Mouse (Mus musculus): ENCODE data around the gene Derl3. TPM values are rescaled to one million over a fixed set of nuclear protein-coding genes. Genes with fewer than 3 reads are reported as not detected.
"Not testable (repeated sequence)": the region's sequence is repeated elsewhere in the genome, so short reads cannot be mapped to it uniquely, and the experiment has no call there.

The Derl3 gene
- 1 to 10 TPM in 1 of 2 experiments, under 1 TPM in 1; 0.85 to 2.7 TPM for polyA plus RNA-seq (2017; shearing (Covaris generic))

GRCm38 (mm10) chr10:75893089-75893750 is at the start of gene Derl3:
Derl3 (plus strand) TSS chr10:75893413.
- peak; percentile 98 for ATAC-seq

- not testable (repeated sequence) for ATAC-seq
Observed at GRCm38 (mm10) chr10:75843898-75844297, 49.3 kb upstream of the Derl3 start.

DNA sequence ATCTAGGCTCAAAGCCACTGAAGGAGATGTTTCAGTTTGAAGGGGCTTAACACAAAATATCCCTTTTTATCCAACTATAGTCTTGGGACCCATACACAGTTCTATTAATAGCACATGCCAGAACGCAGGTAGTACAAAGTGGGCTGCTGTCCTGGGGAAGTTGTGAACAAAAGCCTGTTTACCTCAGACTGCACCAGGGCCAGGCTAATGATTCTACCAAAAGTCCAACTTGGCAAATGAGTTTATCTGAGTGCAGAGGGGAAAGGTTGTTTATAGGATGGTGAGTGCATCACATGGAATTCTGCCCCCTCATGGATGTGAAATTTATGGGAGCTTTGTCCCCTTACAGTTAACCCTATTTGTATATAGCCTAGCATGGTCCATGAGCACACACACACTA is 48.4 kb upstream of the Derl3 start:
- no peak for ATAC-seq

DNA sequence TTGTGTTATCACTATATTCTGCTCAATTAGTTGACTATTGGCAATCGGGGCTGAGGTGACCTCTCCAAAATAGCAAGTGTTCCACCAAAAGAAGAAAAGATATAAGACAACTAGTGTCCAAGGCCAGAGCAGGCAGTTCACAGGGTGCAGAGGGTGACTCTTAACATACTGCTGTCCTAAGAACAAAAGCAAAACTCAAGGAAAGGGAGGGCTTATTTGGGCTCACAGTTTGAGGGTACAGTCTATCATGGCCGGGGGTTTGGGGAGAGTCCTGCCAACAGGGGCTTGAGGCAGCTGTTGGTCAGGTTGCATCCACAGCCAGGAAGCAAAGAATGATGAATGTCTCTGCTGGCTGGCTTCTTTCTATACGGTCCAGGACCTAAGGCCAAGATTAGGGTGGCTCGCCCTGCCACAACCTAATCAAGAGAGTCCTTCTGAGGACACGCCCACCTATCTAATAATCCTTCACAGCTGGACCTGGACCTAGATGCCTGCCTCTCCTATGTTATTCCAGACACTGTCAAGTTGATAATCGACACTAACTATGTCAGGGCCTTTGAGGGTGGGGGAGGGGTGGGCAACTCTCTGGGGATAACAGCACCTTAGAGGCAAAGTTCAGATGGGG is 47.8 kb upstream of the Derl3 start:
- no peak for ATAC-seq

DNA sequence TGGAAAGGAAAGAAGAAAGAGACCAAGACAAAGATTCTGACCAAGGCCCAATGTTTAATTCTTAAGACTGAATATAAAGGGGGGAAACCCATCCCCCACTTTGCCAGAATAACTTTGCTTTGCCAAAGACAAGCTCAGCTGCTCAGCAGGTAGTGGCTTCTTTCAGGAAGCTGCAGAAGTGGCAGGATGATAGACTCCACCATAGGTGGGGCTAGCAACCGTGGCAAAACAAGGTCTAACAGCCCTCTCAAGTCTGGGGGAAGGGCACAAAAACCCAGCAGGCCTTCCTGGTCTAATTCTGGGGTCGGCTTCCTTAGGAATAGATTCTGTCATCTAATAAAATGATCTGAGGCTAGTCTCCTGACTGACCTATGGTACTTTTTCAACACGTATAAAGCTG is 44.8 kb upstream of the Derl3 start:
- no peak for ATAC-seq

GRCm38 (mm10) chr10:75851076-75851475 is 42.1 kb upstream of the Derl3 start:
- no peak for ATAC-seq

DNA sequence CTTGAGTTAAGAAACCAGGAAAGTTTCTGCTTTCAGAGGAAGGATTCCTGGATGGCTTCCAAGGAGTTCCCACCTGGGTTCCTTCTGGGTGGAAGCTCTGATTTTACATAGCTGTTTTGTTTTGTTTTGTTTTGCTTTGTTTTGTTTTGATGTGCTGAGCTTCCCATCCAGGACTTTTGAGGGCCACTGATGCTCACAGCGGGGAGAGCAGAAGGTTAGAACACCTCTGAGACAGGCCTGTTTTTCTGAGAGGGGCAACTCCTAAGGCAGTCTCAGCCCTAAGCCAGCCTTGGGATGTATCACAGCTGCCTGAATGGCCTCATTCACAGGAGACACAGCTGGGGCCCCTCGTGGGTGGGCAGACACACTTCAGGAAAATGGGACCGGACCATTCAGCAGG is 41.5 kb upstream of the Derl3 start:
- ATAC-seq, result no peak

GRCm38 (mm10) chr10:75852539-75853125 is 40.6 kb upstream of the Derl3 start:
- no peak for ATAC-seq

GRCm38 (mm10) chr10:75853452-75853851 is 39.8 kb upstream of the Derl3 start:
- ATAC-seq, result peak; percentile 80

DNA sequence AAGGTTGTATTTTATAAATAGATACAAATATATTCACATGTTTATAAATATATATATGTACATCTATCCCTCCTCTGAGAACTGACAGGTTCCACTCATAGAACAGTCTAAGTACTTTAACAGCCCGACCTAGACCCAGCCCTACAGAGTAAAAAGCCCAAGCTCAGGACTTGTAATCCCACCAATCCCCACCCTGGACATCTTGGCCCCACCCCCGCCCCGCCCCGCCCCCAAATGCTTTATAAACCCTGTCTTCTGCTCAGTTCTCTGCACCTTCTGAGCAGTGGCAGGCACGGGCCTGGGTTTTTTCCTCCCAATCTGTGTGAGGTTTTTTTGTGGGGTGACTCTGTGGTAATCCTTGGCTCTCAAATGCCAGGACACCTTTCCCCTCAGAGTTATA is 39.1 kb upstream of the Derl3 start:
- ATAC-seq, result no peak

- ATAC-seq, result no peak
Observed at GRCm38 (mm10) chr10:75854791-75855190, 38.4 kb upstream of the Derl3 start.

GRCm38 (mm10) chr10:75855416-75855981 is 37.7 kb upstream of the Derl3 start:
- ATAC-seq, result no peak

DNA sequence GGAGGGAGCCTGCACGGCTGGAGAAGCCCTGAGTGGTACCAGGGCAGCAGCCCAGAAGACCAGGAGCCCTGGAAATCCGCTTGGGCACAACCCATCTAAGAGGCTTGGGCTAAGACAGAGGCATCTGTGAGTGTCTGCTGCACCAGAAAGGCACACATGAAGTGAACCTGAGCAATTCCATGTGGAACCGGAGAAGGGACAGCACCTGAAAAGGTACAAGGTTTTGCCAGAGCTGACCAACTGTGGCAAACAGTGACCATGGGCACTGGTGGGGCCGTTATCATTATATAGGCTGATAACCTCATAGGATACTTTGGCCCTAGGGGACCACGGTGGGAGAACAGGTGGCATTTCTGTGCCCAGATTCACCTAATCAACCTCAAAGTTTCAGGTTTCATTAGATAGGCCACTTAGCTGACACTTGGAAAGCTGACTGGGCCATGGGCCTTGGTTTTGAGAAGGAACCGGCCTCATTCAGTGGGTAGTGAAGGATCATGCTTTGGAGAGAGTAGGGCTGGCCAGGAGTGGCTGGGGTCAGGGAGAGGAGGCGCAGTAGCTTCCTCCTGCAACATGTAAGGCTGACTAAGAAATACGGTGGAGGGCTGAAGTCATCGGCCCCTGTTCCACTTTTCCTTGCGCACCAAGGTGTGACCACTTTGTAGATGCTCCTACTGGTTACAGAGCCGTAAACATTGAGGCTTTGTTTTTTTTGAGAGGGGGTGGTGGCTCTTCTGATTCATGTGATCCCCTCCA is 36.9 kb upstream of the Derl3 start:
- ATAC-seq, result no peak

DNA sequence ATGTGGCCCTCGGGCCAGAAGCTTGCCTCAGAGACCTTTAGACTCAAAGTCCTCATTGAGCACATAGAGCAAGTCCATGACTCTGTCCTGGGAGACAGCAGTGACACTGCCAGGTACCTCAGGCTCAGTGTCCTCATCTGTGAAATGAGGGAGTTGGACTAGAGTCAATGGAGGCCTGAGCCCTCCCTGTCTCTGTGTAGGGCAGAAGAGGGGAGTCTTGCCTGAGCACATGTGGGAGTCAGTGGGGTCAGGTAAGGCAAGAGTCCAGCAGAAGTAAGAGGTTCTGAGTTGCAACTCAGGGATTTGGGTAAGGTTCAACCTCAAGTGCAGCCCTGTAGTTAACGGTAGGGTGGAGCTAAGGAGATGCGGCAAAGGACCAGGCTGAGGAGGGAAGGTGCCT is 36.2 kb upstream of the Derl3 start:
- no peak for ATAC-seq

- ATAC-seq, result no peak
Observed at GRCm38 (mm10) chr10:75857598-75857997, 35.6 kb upstream of the Derl3 start.

DNA sequence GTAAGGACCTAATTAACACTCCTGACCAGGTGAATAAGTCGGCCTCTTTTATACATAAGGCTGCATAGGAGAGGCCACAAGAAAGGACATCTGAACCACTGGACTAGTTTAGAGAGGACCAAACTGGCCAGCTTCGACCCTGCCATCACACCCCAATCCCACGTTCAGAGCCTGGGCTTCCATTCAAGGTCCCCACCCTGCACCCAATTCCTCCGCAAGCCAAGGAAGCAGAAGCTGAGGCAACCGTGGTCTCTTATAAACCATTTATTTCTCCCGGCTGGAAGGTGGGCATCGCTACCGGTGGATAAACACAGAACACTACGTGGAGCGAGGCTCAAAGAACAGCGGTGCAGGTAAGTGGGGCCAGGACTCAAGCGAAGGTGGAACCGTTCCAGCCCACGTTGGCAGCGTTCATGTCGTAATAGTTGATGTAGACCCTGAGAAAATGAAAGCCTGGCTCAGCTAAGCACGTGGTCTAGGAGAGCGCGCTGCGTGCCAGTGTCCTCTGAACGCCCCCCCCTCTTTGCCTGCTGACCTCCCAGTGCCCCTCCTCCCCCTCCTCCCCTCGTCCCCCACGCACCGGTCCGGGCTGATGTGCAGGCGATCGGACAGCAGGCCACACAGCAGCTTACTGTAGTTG is 34.0 kb upstream of the Derl3 start:
- no peak for ATAC-seq

- ATAC-seq, result peak; percentile 99
Observed at GRCm38 (mm10) chr10:75859786-75860470, 33.3 kb upstream of the Derl3 start, which contains the start of gene Mif. Mif (minus strand) TSS chr10:75860240.

- ATAC-seq, result no peak
Observed at GRCm38 (mm10) chr10:75860746-75861145, 32.5 kb upstream of the Derl3 start.

DNA sequence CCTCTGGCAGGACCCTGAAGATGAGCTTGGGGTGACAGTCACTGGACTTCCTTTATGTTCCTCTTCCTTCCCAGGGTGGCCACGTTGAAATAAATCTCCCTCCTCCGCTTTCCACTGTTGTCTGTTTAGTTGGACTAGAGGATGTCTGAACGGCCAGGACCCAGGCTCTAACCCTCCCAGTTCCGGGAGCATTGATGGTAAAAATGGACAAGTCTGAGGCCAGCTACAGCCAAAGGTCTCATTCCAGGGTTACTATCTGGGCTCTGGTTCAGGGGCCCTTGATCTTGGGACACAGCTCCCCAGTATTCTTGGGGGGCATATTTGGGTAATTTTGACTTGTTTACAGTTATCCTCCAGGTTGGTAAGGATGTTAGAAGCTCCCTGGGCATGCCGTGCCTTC is 31.6 kb upstream of the Derl3 start:
- ATAC-seq, result no peak

DNA sequence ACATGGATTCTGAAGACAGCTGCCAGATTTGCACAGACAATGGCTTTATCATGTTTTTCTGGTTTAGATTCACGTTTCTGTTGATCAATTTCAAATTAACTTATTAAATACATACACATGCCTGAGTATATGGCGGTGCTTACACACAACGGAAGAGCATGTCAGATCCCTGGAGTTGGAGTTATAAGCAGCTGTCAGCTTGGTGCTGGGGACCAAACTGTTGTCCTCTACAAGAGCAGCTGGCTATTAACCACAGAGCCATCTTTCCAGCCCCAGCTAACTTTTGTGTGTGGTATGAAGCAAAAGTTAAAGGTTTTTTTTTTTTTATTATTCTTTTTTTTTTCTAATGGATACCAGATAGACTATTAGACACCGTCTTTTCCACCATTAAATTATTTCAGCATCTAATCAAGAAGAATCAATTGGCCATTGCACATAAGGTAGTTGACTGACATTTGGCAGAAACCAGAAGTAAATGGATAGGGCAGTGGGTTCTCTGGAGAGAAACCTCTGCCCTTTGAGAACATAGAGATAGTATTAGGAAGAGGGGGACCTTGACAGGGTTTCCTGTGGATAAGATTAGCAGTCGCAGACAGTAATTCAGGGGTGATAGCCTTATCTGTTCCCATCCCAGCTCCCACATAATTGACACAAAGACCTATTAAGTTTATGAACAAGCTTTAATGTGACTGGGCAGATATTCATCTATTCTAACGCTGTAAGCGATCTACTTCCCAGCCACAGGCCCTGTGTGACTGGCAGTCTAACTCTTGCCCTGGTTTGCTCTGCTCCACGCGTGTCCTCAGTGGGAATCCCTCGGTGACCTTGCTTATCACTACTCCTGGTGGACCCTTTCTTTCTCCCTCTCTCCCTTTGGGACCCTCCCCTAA is 20.9 kb upstream of the Derl3 start:
- no peak for ATAC-seq
